Mouse (Mus musculus) ovary, postnatal 36 days (tissue): ENCODE results near the gene Emsy.
A peak's percentile ranks its signal among the peaks of the same experiment; 100 is the strongest.

Experiments
- DNase-seq: peaks from one replicate; pipeline ENCODE4 v3.0.0; 2022; ENCODE audit warnings: low spot score, mixed read lengths

Emsy gene

DNA sequence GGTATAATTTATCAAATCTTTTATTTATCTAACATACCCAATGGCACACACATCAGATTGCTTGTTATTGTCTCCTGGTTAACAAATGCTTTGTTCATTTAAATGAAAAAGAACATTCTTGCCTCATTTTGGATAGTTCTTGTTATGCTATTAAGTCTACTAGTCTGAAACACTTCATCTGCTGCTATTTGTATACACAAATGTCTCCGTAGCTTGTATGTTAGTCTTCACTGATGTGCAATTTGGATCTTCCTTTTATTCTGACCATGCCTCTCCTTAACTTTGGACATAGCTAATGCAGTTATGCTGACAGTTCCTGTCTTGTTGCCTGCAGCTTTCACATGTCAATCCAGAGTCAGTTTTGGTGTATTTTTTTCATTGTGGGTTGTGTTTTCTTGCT is 79.1 kb downstream of the Emsy start:
- DNase-seq, result no peak

DNA sequence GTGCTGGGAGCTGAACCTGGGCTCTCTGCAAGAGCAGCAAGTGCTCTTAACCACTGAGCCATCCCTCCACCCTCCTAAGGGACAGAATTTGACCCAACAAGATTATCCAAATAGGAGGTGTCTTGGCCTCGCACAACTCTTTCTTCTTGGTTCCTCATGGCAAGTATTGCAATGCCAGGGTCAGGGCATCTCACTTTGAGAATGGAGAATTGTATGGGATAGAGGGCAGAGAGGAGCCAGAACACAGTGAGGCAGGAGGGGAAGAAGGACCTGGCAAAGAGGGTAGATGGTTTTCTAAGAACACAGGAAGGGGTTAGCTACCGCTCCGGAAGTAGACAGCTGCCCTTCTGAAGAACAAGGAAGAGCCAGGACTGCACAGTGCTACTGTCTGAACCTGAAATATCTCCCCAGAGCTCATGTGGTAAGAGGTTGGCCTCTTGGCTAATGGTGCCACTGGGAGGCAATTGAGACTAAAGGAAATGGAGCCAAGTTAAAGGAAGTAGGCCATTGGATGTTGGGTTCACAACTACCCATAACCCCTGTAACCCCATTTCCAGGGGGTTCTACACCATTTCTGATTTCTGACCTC is 80.8 kb downstream of the Emsy start:
- no peak for DNase-seq

DNA sequence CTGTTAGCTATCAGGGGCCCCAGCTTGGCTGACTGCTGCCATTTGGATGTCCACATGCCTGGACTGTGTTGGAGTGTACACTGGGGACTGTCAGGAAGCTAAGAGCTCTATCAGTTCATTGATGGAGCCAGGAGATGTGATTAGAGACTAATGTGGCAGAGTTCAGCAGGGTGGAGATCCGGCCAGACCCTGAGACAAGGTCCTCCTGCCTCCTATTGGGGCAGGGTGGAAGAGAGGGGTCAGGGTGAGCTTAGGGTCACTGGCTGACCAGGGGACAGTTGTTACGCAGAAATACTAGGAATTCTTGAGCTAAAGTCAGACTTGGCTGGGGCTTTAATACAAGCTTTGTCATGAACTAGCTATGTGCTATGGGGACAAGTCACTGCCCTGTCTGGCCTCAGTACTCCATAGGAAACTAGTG is 81.8 kb downstream of the Emsy start:
- no peak for DNase-seq

DNA sequence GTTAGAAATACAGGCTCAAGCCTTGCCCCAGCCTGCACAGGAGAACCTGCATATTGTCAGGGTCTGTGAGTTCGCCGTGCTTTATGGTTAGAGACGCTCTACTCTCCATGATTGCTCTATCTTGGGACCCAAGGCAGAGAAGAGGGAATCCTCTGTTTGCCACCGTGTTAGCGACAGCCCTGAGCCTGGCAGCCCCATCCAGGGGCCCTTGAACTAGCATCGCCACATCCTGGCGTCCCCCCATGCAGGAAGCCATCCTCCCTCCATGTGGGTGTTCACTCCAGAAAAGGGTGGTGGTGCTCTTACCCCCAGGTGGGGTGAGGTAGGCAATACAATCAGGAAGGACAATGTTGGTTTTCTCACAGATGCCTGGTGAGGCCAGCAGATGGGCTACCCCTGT is 82.3 kb downstream of the Emsy start:
- DNase-seq, result no peak

DNA sequence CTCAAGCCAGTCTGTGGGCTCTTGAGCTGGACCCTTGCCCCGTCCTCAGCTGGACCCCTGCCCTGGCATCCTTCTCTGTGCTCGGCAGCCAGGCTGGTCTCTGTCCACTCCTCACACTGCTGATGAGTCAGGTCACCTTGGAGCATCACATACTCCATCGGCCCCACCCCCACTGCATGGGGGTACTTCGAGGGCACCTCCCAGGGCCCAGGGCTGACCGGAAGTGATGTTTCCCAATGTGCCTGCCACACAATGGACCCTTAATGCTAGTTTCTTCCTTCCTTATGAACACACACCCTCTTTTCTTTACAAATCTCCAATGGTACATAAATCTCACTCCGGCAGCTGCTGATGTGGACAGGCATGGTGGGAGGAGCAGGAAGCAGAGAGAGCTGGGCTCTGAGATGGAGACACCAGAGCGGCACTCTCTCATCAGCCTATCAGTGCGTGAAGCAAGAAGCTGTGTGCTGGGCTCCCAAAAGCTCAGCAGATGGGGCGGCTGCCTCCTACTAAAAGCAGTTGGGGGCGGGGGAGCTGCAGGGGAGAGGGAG is 83.3 kb downstream of the Emsy start:
- no peak for DNase-seq

DNA sequence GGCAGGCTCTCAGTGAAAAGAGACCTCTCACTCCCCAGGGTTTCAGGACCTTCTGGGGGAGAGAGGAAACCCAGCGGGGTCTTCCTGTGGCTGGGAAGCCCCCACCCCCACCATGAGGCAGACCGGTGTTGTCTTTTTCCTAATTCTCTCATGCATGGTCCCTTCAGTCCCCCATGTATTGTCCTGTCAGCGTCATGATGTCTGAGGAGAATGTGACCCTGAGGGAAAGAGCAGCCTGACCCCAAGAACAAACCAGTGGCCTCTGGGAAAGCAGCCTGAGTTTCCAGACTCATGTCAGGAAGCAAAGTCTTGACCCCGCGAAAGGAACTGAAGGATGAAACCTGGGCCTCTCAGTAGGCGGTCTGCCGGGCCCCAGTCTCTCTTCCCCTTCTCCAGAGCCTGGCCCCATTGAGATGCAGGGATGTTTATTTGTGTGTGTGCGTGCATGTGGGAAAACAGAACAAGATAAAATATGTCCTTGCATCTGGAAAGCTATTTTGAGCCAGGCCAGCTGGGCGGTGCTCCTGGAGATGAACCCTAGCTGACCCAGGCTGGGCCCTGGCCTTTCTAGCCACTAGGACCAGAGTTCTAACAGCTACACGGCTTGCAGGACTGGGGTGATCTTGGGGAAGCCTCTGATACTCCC is 84.2 kb downstream of the Emsy start:
- peak; percentile 55 for DNase-seq

DNA sequence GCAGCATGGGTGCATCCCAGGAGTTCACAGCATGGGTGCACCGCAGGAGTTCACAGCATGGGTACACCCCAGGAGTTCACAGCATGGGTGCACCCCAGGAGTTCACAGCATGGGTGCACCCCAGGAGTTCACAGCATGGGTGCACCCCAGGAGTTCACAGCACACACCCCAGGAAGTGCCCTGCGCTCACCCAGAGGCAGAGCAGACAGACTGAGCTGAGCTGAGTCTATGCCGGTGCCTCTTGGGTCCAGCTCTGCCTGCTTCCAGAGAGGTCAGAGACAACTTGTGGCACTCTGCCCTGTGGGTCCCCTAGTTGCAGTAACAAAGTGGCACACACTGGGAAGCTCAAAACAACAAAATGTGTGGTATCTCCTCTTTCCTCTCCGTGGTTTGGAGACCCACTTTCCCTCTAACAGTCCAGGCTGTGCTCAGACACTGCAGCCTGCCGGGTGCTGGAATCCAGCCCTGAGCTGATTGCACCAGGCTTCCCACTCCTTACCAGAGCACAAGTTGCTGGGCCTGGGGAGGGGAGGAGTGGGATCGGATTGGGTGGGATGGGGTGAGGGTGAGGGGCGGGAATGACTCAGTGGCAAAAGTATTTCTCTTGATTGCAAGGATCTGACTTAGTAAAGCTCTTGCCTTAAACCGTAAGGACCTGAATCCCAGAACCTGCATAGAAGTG is 85.6 kb downstream of the Emsy start:
- DNase-seq, result no peak

DNA sequence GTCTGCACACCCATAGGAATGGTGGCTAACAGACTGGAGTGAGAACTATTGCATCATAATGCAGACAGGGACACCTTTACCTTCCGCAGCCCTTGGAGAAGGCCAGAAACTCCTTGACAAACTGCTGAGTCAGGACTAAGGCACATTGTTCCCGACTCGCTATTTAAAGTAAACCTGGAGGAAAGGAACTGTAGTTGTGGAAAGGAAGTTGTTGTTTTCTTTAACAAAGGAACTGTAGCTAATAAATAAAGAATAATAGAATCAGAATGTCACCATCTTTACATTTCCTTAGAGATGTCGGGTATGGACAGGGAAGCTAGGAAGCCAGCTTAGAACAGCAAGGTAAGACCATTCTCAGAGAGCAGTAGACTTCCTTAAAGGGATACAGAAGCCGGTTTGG is 89.5 kb downstream of the Emsy start:
- DNase-seq, result no peak

DNA sequence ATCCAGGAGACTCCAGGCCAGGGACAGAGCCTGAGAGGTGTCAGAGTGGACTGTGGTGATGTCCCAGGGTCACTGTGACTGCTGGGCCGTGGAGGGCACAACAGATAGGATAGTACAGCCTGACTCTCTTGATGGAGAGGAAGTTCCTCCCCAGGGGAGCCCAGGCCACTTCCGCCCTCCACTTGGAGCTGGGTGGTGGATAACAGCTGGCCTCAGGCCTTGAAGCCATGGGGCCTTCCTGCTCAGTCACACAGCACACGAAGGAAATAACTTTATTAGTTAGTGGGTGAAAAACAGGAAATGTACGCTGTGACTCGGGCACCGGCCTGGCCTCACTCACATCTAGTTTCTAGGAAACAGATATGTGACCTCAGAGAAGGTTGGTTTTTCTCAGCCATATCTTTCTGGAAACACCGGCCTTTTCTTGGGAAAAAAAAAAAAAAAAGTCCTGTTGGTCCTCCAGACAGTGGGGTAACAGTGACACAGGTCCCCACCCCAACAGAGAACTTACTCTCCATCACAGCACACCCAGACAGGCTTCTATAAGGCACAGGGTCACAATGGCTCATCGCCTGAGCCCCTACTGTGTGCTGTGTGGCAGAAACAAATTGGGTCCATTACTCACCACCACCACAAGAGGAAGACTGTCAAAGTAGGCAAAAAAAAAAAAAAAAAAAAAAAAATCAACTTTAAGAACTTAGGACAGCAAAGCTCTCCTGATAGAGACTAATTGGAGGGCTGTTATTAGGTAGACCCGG is 91.8 kb downstream of the Emsy start:
- no peak for DNase-seq

DNA sequence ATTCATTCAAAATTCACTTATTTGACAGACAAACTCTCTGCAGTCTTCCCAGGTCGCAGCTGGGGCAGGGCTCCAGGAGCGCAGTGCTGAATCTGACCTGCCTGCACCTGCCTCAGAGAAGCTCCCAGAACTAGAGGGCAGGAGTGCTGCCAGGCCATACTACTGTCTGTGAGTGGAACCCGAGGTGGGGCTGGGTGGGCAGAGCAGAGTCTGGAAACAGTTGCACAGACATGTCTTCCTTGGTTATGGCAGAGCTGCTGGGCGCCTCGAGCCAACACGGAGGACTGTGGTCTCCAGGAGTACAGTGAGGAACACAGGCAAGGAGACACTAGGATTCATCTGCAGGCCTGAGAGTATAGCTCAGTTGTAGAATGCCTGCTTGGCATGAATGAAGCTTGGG is 92.6 kb downstream of the Emsy start:
- no peak for DNase-seq

DNA sequence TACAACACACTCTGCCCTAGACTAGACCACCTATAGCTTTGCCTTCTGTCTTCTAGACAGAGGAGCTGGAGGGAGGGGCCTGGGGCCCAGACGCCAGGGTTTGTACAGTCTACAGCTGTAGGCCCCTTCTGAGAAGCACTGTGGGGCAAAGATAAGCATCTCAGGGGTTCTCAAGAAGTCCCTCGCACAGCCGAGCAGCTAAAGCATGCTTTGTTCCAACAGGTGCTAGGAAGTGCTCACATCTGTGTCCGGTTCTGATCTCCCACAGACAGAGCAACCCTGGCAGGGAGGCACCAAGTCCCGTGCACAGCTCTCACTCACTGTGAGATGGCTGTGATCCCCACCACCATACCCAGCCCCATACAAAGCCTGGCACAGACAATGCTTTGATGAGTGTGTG is 93.6 kb downstream of the Emsy start:
- no peak for DNase-seq

DNA sequence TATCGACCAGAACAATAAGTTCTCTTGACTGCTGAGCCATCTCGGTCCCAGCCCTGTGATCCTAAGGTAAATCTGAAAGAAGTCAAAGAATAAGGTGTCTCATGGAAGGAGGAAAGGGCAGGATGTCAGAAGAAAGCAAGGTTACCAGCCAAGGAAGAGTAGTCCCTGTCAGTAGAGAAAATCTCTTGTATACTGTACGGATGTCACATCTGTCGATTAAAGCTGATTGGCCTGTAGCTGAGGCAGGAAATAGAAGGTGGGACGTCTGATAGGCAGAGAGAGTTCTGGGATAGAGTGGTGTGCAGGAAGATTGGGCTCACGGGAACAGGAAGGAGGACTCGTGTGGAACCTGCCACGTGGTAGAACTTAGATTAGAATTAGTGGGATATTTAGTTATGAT is 94.4 kb downstream of the Emsy start:
- no peak for DNase-seq

DNA sequence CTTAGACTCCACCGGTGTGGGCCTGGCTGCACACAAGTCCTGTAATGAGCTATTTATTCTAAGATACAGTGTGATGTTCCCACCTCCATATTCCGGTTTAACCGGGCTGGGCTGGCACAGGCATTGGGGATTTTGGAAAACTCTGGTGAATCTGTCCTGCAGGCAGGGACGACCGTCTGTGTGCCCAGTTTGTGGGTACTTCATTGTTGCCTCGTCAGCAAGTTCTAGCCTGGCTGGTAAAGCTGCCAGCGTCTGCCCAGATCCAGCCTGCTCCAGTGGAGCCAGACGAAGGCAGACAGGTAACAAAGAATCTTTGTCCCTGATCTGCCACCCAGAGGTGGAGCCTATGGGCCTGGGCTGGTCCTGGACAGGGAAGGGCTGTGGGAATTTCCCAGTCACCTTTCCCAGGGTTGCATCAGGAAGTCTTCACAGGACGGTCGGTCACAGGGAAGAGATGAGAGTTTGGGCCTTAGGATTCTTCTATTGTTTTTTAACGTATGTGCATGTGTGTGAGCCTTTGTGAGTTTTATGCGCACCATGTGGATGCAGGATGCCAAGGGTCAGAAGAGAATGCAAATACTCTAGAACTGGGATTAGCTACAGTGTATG is 94.9 kb downstream of the Emsy start:
- no peak for DNase-seq

DNA sequence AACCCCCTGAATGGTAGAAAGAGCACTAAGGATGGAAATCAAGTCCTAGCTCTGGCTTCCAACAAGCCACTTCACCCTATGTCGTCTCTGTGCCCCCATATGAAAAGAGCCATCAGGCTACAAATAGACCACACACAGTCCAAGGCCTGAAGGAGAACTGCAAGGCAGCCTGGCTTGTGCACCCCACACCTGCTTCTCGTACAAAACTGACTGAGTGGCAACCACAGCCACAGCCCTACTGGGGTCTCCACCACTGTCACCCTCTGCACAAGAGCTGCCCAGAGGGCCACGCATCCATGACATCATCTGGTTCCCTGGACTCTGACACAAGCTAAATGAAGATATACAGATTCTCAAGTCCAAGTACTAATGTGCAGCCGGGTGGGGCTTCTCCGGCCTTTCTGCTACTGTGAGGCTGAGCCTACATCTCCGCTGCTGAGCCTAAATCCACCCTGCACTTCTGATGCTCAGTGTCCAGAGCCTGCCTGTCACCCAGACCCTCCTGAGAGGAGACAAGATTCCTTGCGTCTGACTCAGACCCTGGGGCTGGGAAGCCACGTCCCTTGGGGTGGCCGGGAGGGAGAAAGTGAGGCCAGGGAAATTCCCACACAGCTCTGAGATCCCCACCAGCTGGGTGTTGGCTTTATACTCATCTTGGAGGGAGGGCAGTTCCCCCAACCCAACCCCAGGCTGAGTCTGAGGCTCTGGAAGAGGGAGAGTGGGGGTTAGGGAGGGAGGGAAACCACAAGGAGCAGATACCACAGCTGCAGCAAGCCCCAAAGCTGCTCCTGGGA is 98.3 kb downstream of the Emsy start:
- DNase-seq, result no peak

DNA sequence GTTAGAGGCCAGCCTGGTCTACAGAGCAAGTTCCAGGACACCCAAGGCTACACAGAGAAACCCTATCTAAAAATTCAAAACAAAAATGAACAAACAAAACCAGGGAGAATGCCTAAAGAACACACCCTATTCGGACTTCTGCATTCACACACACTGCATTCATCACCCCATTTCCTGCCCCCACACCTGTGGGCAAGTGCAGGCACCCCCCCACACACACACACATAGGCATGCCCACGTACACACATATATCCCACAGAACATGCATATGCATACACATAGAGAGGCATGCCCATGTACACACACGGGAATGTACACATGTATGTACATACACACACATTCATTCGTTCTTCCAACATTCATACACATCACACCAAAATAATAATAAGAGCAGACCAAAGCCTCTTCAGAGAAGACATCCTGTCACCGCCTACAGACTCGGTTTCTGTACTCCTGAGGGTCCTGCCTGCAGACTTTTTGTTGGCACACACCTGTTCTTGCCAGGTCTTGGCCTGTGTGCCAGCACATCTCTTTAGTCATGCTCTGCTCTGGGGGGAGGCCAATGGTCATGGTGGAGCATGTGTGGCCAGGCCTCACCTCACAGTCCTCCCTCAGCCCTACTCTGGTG is 99.7 kb downstream of the Emsy start:
- no peak for DNase-seq

DNA sequence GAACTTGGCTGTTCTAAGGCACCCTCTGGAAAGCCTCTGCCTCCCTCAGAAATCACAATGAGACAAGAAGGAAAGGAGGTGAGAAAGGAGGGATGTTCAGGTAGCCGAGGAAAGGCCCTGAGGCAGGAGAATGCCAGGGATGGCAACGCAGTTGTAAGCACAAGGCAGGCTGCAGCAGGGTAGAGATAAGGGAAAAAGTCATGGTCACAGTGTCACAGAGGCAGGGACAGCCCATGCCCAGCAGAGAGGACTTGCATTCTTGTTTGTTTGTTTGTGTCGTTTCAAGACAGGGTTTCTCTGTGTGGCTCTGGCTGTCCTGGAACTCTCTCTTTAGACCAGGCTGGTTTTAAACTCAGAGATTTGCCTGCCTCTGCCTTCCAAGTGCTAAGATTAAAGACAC is 105.5 kb downstream of the Emsy start:
- DNase-seq, result no peak

DNA sequence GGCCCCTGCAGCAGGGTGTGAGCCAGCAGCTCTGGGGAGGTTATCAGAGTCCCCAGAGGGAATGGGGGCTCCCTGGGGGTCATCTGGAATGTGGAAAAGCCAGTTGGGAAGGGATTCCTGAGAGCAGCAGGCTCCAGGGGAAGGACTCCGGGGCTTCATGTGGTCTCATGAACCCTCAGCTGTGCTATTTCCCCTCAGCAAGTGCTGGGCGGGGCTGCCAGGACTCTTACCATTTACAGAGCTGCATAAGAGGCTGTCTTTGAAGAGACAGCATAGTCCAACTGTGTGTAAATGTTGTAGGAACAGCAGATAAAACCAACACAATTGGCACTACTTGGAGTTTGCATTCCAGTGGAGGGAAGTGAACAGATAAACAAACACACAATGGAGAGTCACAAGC is 106.0 kb downstream of the Emsy start:
- DNase-seq, result no peak

DNA sequence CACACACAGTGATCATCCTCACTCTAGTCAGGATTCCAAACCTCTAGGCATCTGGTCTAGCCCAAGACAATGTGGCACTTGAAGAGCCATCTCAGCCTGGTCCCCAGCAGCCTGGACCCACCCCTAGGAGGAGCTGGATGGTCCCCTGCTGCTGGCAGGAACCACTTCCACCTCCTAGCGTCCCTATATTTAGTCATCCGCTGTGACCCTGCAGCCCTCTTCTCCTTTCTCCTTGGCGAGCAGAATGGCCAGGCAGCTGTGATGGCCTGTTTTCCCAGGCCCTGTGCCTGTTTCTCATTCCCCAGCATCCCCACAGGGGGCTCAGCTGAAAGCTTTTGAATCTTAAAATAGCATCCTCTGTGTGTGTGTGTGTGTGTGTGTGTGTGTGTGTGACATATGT is 107.7 kb downstream of the Emsy start:
- no peak for DNase-seq

DNA sequence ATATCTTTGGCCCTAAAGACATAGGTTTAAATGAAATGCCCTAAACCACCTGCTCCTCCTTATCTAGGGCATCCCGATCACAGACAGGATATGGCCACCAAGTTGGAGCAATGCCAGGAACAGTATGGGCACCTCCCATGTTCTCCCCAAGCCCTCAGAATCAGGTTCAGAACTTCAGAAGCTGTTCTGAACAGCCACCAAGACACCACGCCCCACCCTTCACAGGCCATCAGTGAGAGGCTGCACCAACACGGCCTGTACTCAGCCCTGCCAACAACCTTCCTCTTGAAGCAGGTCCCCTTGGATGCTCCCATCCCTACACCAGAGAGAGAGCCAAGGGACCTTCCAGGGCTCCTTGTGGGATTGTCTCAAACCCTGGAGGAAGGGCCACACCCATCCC is 112.0 kb downstream of the Emsy start:
- DNase-seq, result no peak

DNA sequence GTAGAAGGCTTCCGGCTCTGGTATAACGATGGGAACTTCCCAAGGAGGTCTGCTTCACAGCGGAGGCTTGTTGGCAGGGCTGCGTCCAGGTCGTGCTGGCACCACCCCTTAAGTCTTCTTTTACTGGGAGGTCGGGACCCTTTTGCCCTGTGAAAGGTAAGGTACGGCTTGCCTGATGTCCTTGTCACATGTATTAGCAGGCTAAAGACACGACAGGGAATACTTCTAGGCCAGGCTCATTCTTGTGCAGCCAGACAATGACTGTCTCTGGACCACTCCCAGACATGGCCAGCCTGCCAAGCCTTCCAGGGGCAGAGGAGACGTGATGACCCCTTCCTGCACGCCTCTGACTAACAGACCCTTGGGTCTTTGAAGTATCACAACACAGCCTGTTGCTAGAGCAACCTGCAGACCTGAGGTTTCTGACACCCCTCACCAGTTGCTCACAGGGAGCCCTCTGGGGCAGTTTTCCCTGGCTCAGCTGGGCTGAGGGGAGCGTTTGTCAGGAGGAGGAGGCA is 112.7 kb downstream of the Emsy start:
- DNase-seq, result no peak

DNA sequence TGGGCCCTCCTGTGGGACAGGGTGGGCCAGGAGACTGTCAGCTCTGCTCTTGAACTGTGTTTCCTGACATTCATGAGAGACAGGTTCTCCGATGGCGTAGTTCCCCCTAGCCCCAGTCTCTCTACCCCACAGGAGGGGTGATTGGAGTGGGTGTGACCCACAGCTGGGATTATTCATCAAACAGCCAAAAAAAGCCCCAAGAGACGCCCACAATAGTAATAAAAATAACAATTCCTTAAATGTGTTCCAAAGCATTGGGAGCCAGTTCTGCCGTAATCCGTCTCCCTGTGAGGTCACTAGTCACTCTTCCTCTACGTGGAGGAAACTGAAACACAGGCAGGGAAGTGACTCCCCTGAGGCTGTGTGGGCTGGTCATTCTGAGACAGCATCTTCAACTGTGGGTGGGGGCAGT is 113.8 kb downstream of the Emsy start:
- DNase-seq, result no peak
